Mouse (Mus musculus): Measurements from ENCODE around the gene Hmcn2. TPM values are rescaled to one million over a fixed set of nuclear protein-coding genes. Genes with fewer than 3 reads are reported as not detected.
A peak's percentile ranks its signal among the peaks of the same experiment; 100 is the strongest.

Gene Hmcn2
- polyA plus RNA-seq, 1 experiment from 2014 or later = 1.0 TPM

- Histone ChIP-seq H3K9me3 (replicated peaks; ENCODE audit: low read length) (no peaks in the 10 kb centered on the region), H3K4me1 (replicated peaks; ENCODE audit: insufficient read depth, low read length) (peaks cover 4% of the 10 kb centered on the region; the same call in 1 of the 2 replicates), H3K9ac (ENCODE audit: low read depth, low read length) (no peak overlapping the region), H3K27me3 (ENCODE audit: insufficient read depth, low read length) (no peaks in the 10 kb centered on the region), H3K36me3 (ENCODE audit: insufficient read depth, low read length) (no peaks in the 10 kb centered on the region), H3K4me2 (ENCODE audit: low read length) (no peak overlapping the region), H3K4me3 (replicated peaks; ENCODE audit: low read depth, low read length) (no peak overlapping the region), H3K27ac (no peak overlapping the region)
- DNase-seq (ENCODE audit: low spot score) (no peak), ATAC-seq (replicated peaks; ENCODE audit: low FRiP score, low read depth) (no peak)
- 40% methylated on average over 21 of the region's 21 CpGs for WGBS
- no peak for TF ChIP-seq CTCF (IDR thresholded peaks at IDR 0.05; ENCODE audit: low read depth)
Measured at GRCm38 (mm10) chr2:31499327-31500291, 185.4 kb downstream of the Hmcn2 start.

DNA sequence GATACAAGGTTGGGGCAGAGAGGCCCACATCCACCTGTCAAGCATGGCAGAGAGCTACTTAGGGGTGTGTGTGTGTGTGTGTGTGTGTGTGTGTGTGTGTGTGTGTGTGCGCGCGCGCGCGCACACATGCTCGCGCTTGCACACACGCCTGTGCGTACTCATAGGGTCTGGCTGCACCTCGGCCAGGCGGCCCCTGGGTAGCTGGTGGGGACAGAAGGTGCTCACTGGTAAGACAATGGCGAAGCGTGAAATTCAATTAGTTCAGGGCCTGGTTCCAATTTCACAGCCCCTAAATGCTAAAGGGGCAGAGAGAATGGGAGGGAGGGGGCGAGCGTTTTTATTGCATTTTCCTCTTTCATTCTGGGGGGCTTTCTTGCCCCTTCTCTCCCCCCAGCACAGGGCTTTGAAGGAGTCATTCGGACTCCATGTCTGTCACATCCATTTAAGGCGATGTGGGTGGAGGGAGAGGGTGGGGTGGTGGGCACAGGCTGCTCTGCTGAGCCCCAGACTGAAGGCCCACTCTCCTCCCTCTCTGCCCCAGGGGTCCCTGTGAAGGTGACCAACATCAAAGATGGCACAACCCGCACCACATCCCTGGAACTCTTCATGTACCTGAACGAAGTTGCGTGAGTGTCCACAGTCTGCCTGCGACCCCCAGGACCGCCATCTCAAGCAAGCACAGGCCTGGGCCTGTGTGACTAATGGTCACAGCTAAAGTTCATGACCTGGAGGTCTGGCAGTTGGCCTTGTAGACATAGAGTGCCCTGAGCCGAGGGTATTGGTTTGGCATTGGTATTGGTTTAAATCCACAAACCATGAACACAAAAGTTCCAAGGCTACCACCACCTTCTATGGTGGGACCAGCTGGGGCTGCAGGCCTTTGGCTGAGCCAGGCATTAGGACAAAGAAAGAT, 186.3 kb downstream of the Hmcn2 start:
- Histone ChIP-seq H3K9me3 (replicated peaks; ENCODE audit: low read length) (no peaks in the 10 kb centered on the region), H3K4me3 (replicated peaks; ENCODE audit: low read depth, low read length) (no peak overlapping the region), H3K4me1 (replicated peaks; ENCODE audit: insufficient read depth, low read length) (0 out of 2 replicates have a peak, but pooled peaks cover 4% of the 10 kb centered on the region), H3K36me3 (ENCODE audit: insufficient read depth, low read length) (no peaks in the 10 kb centered on the region), H3K27me3 (ENCODE audit: insufficient read depth, low read length) (no peaks in the 10 kb centered on the region), H3K4me2 (ENCODE audit: low read length) (no peak overlapping the region), H3K9ac (ENCODE audit: low read depth, low read length) (no peak overlapping the region), H3K27ac (no peak overlapping the region)
- no peak for DNase-seq (ENCODE audit: low spot score)
- WGBS = 73% methylated on average over 24 of the region's 24 CpGs
- no peak for TF ChIP-seq CTCF (IDR thresholded peaks at IDR 0.05; ENCODE audit: low read depth)
- ATAC-seq (replicated peaks; ENCODE audit: low FRiP score, low read depth) = no peak

- 47% methylated on average over 20 of the region's 20 CpGs for WGBS
- Histone ChIP-seq H3K4me1 (replicated peaks; ENCODE audit: insufficient read depth, low read length) (0 out of 2 replicates have a peak, but pooled peaks cover 4% of the 10 kb centered on the region), H3K36me3 (ENCODE audit: insufficient read depth, low read length) (no peaks in the 10 kb centered on the region), H3K9ac (ENCODE audit: low read depth, low read length) (no peak overlapping the region), H3K9me3 (replicated peaks; ENCODE audit: low read length) (no peaks in the 10 kb centered on the region), H3K27ac (no peak overlapping the region), H3K27me3 (ENCODE audit: insufficient read depth, low read length) (no peaks in the 10 kb centered on the region), H3K4me3 (replicated peaks; ENCODE audit: low read depth, low read length) (no peak overlapping the region), H3K4me2 (ENCODE audit: low read length) (no peak overlapping the region)
- DNase-seq (ENCODE audit: low spot score) = peak; percentile 55
- TF ChIP-seq CTCF (IDR thresholded peaks at IDR 0.05; ENCODE audit: low read depth) = peak; percentile 54
- 0 out of 2 replicates have a peak, but pooled peaks have one; percentile 21 for ATAC-seq (replicated peaks; ENCODE audit: low FRiP score, low read depth)
Measured at GRCm38 (mm10) chr2:31501448-31502130, 187.4 kb downstream of the Hmcn2 start.

GRCm38 (mm10) chr2:31502616-31503522, 188.7 kb downstream of the Hmcn2 start:
- WGBS = 63% methylated on average over 15 of the region's 15 CpGs
- no peak for ATAC-seq (replicated peaks; ENCODE audit: low FRiP score, low read depth)

GRCm38 (mm10) chr2:31505472-31505871, 191.3 kb downstream of the Hmcn2 start:
- Histone ChIP-seq H3K27ac (no peak overlapping the region), H3K4me2 (ENCODE audit: low read length) (no peak overlapping the region), H3K4me1 (replicated peaks; ENCODE audit: insufficient read depth, low read length) (no peaks in the 10 kb centered on the region), H3K9me3 (replicated peaks; ENCODE audit: low read length) (no peaks in the 10 kb centered on the region), H3K27me3 (ENCODE audit: insufficient read depth, low read length) (no peaks in the 10 kb centered on the region), H3K36me3 (ENCODE audit: insufficient read depth, low read length) (no peaks in the 10 kb centered on the region), H3K4me3 (replicated peaks; ENCODE audit: low read depth, low read length) (no peak overlapping the region), H3K9ac (ENCODE audit: low read depth, low read length) (no peak overlapping the region)
- TF ChIP-seq CTCF (IDR thresholded peaks at IDR 0.05; ENCODE audit: low read depth) = no peak
- 35% methylated on average over 11 of the region's 11 CpGs for WGBS
- ATAC-seq (replicated peaks; ENCODE audit: low FRiP score, low read depth) (no peak), DNase-seq (ENCODE audit: low spot score) (no peak)

More at GRCm38 (mm10) chr2:31502616-31503522, 188.7 kb downstream of the Hmcn2 start:
- Histone ChIP-seq H3K36me3 (ENCODE audit: insufficient read depth, low read length) (no peaks in the 10 kb centered on the region), H3K4me2 (ENCODE audit: low read length) (no peak overlapping the region), H3K27me3 (ENCODE audit: insufficient read depth, low read length) (no peaks in the 10 kb centered on the region), H3K4me1 (replicated peaks; ENCODE audit: insufficient read depth, low read length) (no peaks in the 10 kb centered on the region), H3K9ac (ENCODE audit: low read depth, low read length) (no peak overlapping the region), H3K27ac (no peak overlapping the region), H3K4me3 (replicated peaks; ENCODE audit: low read depth, low read length) (no peak overlapping the region), H3K9me3 (replicated peaks; ENCODE audit: low read length) (no peaks in the 10 kb centered on the region)
- no peak for DNase-seq (ENCODE audit: low spot score)
- TF ChIP-seq CTCF (IDR thresholded peaks at IDR 0.05; ENCODE audit: low read depth) = no peak
